Mouse (Mus musculus) frontal cortex, postnatal 36 days (tissue): Measurements from ENCODE around the gene Rad18.

Experiments
- DNase-seq, 2 experiments: peaks; one replicate each; pipeline ENCODE4 v3.0.0; 2022; ENCODE audit warnings: low spot score in 2 of 2

Rad18 gene

GRCm38 (mm10) chr6:112684065-112684464, 12.4 kb downstream of the Rad18 start:
- DNase-seq = no peak

- DNase-seq = no peak
Measured at GRCm38 (mm10) chr6:112632071-112632470, 64.4 kb downstream of the Rad18 start.

- no peak for DNase-seq
Measured at GRCm38 (mm10) chr6:112630291-112630690, 66.2 kb downstream of the Rad18 start.

GRCm38 (mm10) chr6:112628301-112628700, 68.2 kb downstream of the Rad18 start:
- DNase-seq = no peak

- DNase-seq = no peak
Measured at GRCm38 (mm10) chr6:112622321-112622720, 74.2 kb downstream of the Rad18 start.

- DNase-seq = no peak
Measured at GRCm38 (mm10) chr6:112620027-112620426, 76.5 kb downstream of the Rad18 start.

GRCm38 (mm10) chr6:112617728-112618318, 78.7 kb downstream of the Rad18 start:
- no peak for DNase-seq

- DNase-seq = no peak
Measured at GRCm38 (mm10) chr6:112609027-112609426, 87.5 kb downstream of the Rad18 start.

- DNase-seq = no peak
Measured at GRCm38 (mm10) chr6:112603866-112604265, 92.6 kb downstream of the Rad18 start.

GRCm38 (mm10) chr6:112594971-112595370, 101.5 kb downstream of the Rad18 start:
- DNase-seq = no peak

- DNase-seq = no peak
Measured at GRCm38 (mm10) chr6:112587912-112588311, 108.6 kb downstream of the Rad18 start.

- no peak for DNase-seq
Measured at GRCm38 (mm10) chr6:112586999-112587398, 109.5 kb downstream of the Rad18 start.

GRCm38 (mm10) chr6:112584961-112585360, 111.5 kb downstream of the Rad18 start:
- DNase-seq = no peak

- DNase-seq = no peak
Measured at GRCm38 (mm10) chr6:112582022-112582421, 114.5 kb downstream of the Rad18 start.

GRCm38 (mm10) chr6:112577198-112577597, 119.3 kb downstream of the Rad18 start:
- no peak for DNase-seq

GRCm38 (mm10) chr6:112574558-112574957, 121.9 kb downstream of the Rad18 start:
- no peak for DNase-seq

- DNase-seq = no peak
Measured at GRCm38 (mm10) chr6:112570413-112570812, 126.1 kb downstream of the Rad18 start.
